Mouse (Mus musculus) MEL (cell line): ENCODE data around the gene Tyrobp. TPM values are rescaled to one million over a fixed set of nuclear protein-coding genes. Genes with fewer than 3 reads are reported as not detected.

ENCODE experiments used
- DNase-seq: peaks from one replicate; pipeline ENCODE4 v3.0.0; 2011; ENCODE audit warnings: low read depth, low spot score
- H3K27ac ChIP-seq: 2 replicates; pipeline ENCODE4 v1.5.1; 2012; ENCODE audit warnings: low read depth, mild to moderate bottlenecking, control low read depth, low read length, moderate library complexity; ENCODE audit not compliant: control insufficient read depth
- H3K27me3 ChIP-seq, 2 experiments: fragments of 150-350 bp in 1 of 2; sonication (generic) in 1 of 2; 2 replicates each; pipeline ENCODE4 v1.6.1; 2012; ENCODE audit warnings: low read length in 2 of 2, mild to moderate bottlenecking in 2 of 2, improper control_type of control experiment in 1 of 2, moderate library complexity in 1 of 2; ENCODE audit not compliant: insufficient read depth in 2 of 2, control insufficient read depth in 1 of 2
- H3K36me3 ChIP-seq, 2 experiments: 2 replicates each; pipeline ENCODE4 v1.6.1; 2012 to 2014; ENCODE audit warnings: low read length in 2 of 2, improper control_type of control experiment in 1 of 2, inconsistent platforms in 1 of 2, mild to moderate bottlenecking in 1 of 2; ENCODE audit not compliant: insufficient read depth in 2 of 2, control insufficient read depth in 1 of 2
- H3K4me1 ChIP-seq, 2 experiments: fragments of 150-350 bp in 1 of 2; sonication (generic) in 1 of 2; 2 replicates each; pipeline ENCODE4 v1.6.1; 2012; ENCODE audit warnings: low read length in 2 of 2, improper control_type of control experiment in 1 of 2, mild to moderate bottlenecking in 1 of 2; ENCODE audit not compliant: insufficient read depth in 2 of 2, control insufficient read depth in 1 of 2
- H3K4me3 ChIP-seq, 2 experiments: fragments of 150-350 bp in 1 of 2; sonication (generic) in 1 of 2; 2 replicates each; pipeline ENCODE4 v1.5.1; 2012; ENCODE audit warnings: low read depth in 2 of 2, low read length in 2 of 2, mild to moderate bottlenecking in 2 of 2, moderate library complexity in 2 of 2, control low read depth in 1 of 2, improper control_type of control experiment in 1 of 2; ENCODE audit not compliant: control insufficient read depth in 1 of 2, insufficient read depth in 1 of 2
- H3K79me2 ChIP-seq: 2 replicates; pipeline ENCODE4 v1.6.1; 2012; ENCODE audit warnings: mild to moderate bottlenecking, low read length, moderate library complexity; ENCODE audit not compliant: control insufficient read depth, poor library complexity, insufficient read depth
- H3K9ac ChIP-seq: 2 replicates; pipeline ENCODE4 v1.6.1; 2012; ENCODE audit warnings: low read depth, mild to moderate bottlenecking, control low read depth, low read length, moderate library complexity; ENCODE audit not compliant: control insufficient read depth, poor library complexity, severe bottlenecking
- H3K9me3 ChIP-seq: fragments of 150-350 bp; sonication (generic); replicated peaks from 2 replicates; pipeline ENCODE4 v1.6.1; 2012; ENCODE audit warnings: mild to moderate bottlenecking, low read length, improper control_type of control experiment, moderate library complexity; ENCODE audit not compliant: insufficient read depth
- BHLHE40 ChIP-seq: IDR thresholded peaks from 2 replicates; pipeline ENCODE4 v1.6.1; 2012; ENCODE audit warnings: low read depth, mild to moderate bottlenecking, inconsistent platforms, low read length, improper control_type of control experiment, borderline replicate concordance
- CHD1 ChIP-seq: IDR thresholded peaks from 2 replicates; pipeline ENCODE4 v1.6.1; 2012; ENCODE audit warnings: low read depth, mild to moderate bottlenecking, inconsistent platforms, low read length, improper control_type of control experiment
- CHD2 ChIP-seq: IDR thresholded peaks from 2 replicates; pipeline ENCODE4 v1.6.1; 2011; ENCODE audit warnings: low read length, improper control_type of control experiment
- E2F4 ChIP-seq: IDR thresholded peaks from 2 replicates; pipeline ENCODE4 v1.6.1; 2011; ENCODE audit warnings: low read depth, low read length, improper control_type of control experiment, borderline replicate concordance
- ELF1 ChIP-seq: IDR thresholded peaks from 2 replicates; pipeline ENCODE4 v1.6.1; 2014; ENCODE audit warnings: low read depth, mild to moderate bottlenecking, inconsistent platforms, low read length, improper control_type of control experiment, moderate library complexity
- ETS1 ChIP-seq: IDR thresholded peaks from 2 replicates; pipeline ENCODE4 v1.6.1; 2012; ENCODE audit warnings: low read depth, mild to moderate bottlenecking, inconsistent platforms, low read length, improper control_type of control experiment, moderate library complexity
- GABPA ChIP-seq: IDR thresholded peaks from 2 replicates; pipeline ENCODE4 v1.6.1; 2012; ENCODE audit warnings: low read depth, mild to moderate bottlenecking, inconsistent platforms, low read length, improper control_type of control experiment, moderate library complexity
- GATA1 ChIP-seq: IDR thresholded peaks from 2 replicates; pipeline ENCODE4 v1.6.1; 2011; ENCODE audit warnings: low read depth, low read length, improper control_type of control experiment
- JUND ChIP-seq: IDR thresholded peaks from 2 replicates; pipeline ENCODE4 v1.6.1; 2011; ENCODE audit warnings: low read depth, mild to moderate bottlenecking, improper control_type of control experiment, low read length
- MAX ChIP-seq: IDR thresholded peaks from 2 replicates; pipeline ENCODE4 v1.6.1; 2011; ENCODE audit warnings: low read length, improper control_type of control experiment
- MYB ChIP-seq: IDR thresholded peaks from 2 replicates; pipeline ENCODE4 v1.6.1; 2011; ENCODE audit warnings: mild to moderate bottlenecking, low read depth, low read length, improper control_type of control experiment
- MYC ChIP-seq: IDR thresholded peaks from 2 replicates; pipeline ENCODE4 v1.6.1; 2011; ENCODE audit warnings: low read depth, mild to moderate bottlenecking, low read length, improper control_type of control experiment, moderate library complexity
- NELFE ChIP-seq: IDR thresholded peaks from 2 replicates; pipeline ENCODE4 v1.6.1; 2011; ENCODE audit warnings: low read depth, low read length, improper control_type of control experiment
- NRF1 ChIP-seq: IDR thresholded peaks from 2 replicates; pipeline ENCODE4 v1.6.1; 2014; ENCODE audit warnings: low read depth, mild to moderate bottlenecking, inconsistent platforms, low read length, improper control_type of control experiment, moderate library complexity; ENCODE audit not compliant: poor library complexity, insufficient read depth, severe bottlenecking
- POLR2A ChIP-seq, 2 experiments: IDR thresholded peaks; 2 replicates each; pipeline ENCODE4 v1.6.1; 2011 to 2012; ENCODE audit warnings: low read length in 2 of 2, mild to moderate bottlenecking in 2 of 2, control low read depth in 1 of 2, improper control_type of control experiment in 1 of 2, low read depth in 1 of 2, moderate library complexity in 1 of 2; ENCODE audit not compliant: control insufficient read depth in 1 of 2, insufficient read depth in 1 of 2, poor library complexity in 1 of 2
- POLR2AphosphoS2 ChIP-seq: IDR thresholded peaks from 2 replicates; pipeline ENCODE4 v1.6.1; 2011; ENCODE audit warnings: low read length, improper control_type of control experiment
- POLR2AphosphoS5 ChIP-seq: IDR thresholded peaks from 2 replicates; pipeline ENCODE4 v1.6.1; 2012; ENCODE audit warnings: low read depth, borderline replicate concordance, mild to moderate bottlenecking, inconsistent platforms, low read length, moderate library complexity, mixed read lengths
- RAD21 ChIP-seq: IDR thresholded peaks from 2 replicates; pipeline ENCODE4 v1.6.1; 2011; ENCODE audit warnings: mild to moderate bottlenecking, low read depth, low read length, improper control_type of control experiment
- SIN3A ChIP-seq: IDR thresholded peaks from 2 replicates; pipeline ENCODE4 v1.6.1; 2012; ENCODE audit warnings: low read length, improper control_type of control experiment, inconsistent platforms
- SMC3 ChIP-seq: IDR thresholded peaks from 2 replicates; pipeline ENCODE4 v1.6.1; 2011; ENCODE audit warnings: low read depth, low read length, improper control_type of control experiment
- TAL1 ChIP-seq: IDR thresholded peaks from 2 replicates; pipeline ENCODE4 v1.6.1; 2012; ENCODE audit warnings: mild to moderate bottlenecking, inconsistent platforms, low read length, moderate library complexity, mixed read lengths
- TBP ChIP-seq: IDR thresholded peaks from 2 replicates; pipeline ENCODE4 v1.8.0; 2011; ENCODE audit warnings: low read depth, low read length, improper control_type of control experiment
- TCF12 ChIP-seq: IDR thresholded peaks from 2 replicates; pipeline ENCODE4 v1.6.1; 2014; ENCODE audit warnings: low read depth, mild to moderate bottlenecking, inconsistent platforms, low read length, improper control_type of control experiment, moderate library complexity
- UBTF ChIP-seq: IDR thresholded peaks from 2 replicates; pipeline ENCODE4 v1.6.1; 2012; ENCODE audit warnings: low read depth, mild to moderate bottlenecking, inconsistent platforms, low read length, improper control_type of control experiment, moderate library complexity, borderline replicate concordance; ENCODE audit not compliant: insufficient read depth
- ZC3H11A ChIP-seq: IDR thresholded peaks from 2 replicates; pipeline ENCODE4 v1.6.1; 2012; ENCODE audit warnings: low read depth, mild to moderate bottlenecking, inconsistent platforms, low read length, improper control_type of control experiment
- ZKSCAN1 ChIP-seq: IDR thresholded peaks from 2 replicates; pipeline ENCODE4 v1.6.1; 2012; ENCODE audit warnings: low read depth, mild to moderate bottlenecking, inconsistent platforms, low read length, improper control_type of control experiment, moderate library complexity
- ZMIZ1 ChIP-seq: IDR thresholded peaks from 2 replicates; pipeline ENCODE4 v1.6.1; 2012; ENCODE audit warnings: low read depth, mild to moderate bottlenecking, inconsistent platforms, low read length, improper control_type of control experiment, moderate library complexity
- ZNF384 ChIP-seq: IDR thresholded peaks from 2 replicates; pipeline ENCODE4 v1.6.1; 2012; ENCODE audit warnings: low read depth, mild to moderate bottlenecking, inconsistent platforms, low read length, improper control_type of control experiment
- polyA plus RNA-seq, 2 experiments: library from polyadenylated mRNA; stranded (reverse) in 1 of 2; unstranded in 1 of 2; fragments of >175 nt in 1 of 2; fragments of >200 nt in 1 of 2; gene quantifications; 2 replicates each; pipeline versions ENCODE4 v1.2.1 to v1.2.4; 2012; ENCODE audit warnings: low replicate concordance in 2 of 2, low read depth in 1 of 2; ENCODE audit not compliant: insufficient read length in 2 of 2, insufficient read depth in 1 of 2, missing spikeins in 1 of 2
- total RNA-seq: library from RNA; depleted of rRNA; stranded (reverse); fragments of 300-350 nt; gene quantifications from 2 replicates; pipeline ENCODE4 v1.2.3, GENCODE M21; 2012

The Tyrobp gene
- total and polyA plus RNA-seq, 3 experiments = 2.8 to 13.6 TPM; not detected in 1

DNA sequence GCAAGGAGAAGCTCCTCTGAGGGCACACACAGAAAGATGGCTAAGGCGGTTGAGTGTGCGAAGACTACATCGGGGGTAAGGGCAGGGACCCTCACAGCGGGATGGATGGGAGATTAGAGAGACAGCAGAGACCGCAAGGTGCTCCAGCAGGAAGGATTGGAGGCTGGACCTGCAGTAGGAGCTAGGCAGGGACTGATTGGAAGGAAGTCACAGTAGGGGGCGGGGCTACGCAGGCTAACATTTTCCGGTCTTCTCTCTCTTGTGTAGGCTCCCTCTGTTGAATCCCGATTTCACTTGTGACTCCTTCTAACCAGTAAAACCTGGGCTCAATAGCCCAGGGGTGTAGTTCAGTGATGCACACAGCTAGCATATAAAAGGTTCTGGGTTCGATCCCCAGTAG is 23.3 kb downstream of the Tyrobp start:
- H3K9ac ChIP-seq = no peak overlapping the region
- TF ChIP-seq NRF1 = no peak
- TF ChIP-seq ELF1 = no peak
- no peak for TF ChIP-seq NELFE
- TF ChIP-seq POLR2AphosphoS5 = no peak
- TF ChIP-seq SMC3 = no peak
- no peak for TF ChIP-seq ZC3H11A
- TF ChIP-seq POLR2A (IDR thresholded peaks at IDR 0.05; ENCODE audit: control insufficient read depth in 1 of 2, insufficient read depth in 1 of 2, low read depth in 1 of 2, low read length in 2 of 2, poor library complexity in 1 of 2) = no peak
- TF ChIP-seq ZMIZ1 = no peak
- TF ChIP-seq RAD21 = no peak
- no peak for TF ChIP-seq TAL1
- TF ChIP-seq MYB = no peak
- no peak for TF ChIP-seq TBP
- no peak for TF ChIP-seq CHD1
- TF ChIP-seq E2F4 = no peak
- no peak for TF ChIP-seq GABPA
- TF ChIP-seq TCF12 = no peak
- TF ChIP-seq GATA1 = no peak
- DNase-seq = no peak
- no peaks in the 10 kb centered on the region for H3K4me1 ChIP-seq
- no peaks in the 10 kb centered on the region for H3K9me3 ChIP-seq
- H3K27me3 ChIP-seq = no peaks in the 10 kb centered on the region
- H3K4me3 ChIP-seq = no peak overlapping the region
- H3K36me3 ChIP-seq = no peaks in the 10 kb centered on the region
- no peak overlapping the region for H3K27ac ChIP-seq
- H3K79me2 ChIP-seq = no peaks in the 10 kb centered on the region

DNA sequence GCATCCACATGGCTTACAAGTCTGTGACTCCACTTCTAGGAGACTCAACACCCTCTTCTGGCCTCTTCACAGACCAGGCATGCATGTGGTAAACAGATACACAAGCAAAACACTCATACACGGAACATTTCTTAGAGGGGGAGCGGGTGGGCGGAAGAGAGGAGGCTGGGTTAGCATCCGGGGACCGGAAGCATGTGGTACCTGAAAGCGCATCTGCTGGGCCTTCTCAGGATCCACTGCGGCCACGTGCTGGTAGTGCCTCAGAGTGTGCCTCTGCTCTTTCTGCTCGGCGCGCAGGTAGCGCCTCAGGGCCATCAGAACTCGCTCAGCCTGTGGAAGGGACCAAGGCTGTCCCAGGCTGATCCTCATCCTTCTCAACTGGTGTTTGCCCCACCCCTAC is 26.2 kb downstream of the Tyrobp start:
- no peak overlapping the region for H3K9ac ChIP-seq
- no peaks in the 10 kb centered on the region for H3K79me2 ChIP-seq
- no peak for DNase-seq
- H3K27me3 ChIP-seq = no peaks in the 10 kb centered on the region
- H3K36me3 ChIP-seq = no peaks in the 10 kb centered on the region
- no peaks in the 10 kb centered on the region for H3K9me3 ChIP-seq
- no peak overlapping the region for H3K4me3 ChIP-seq
- H3K27ac ChIP-seq = no peak overlapping the region
- no peak for TF ChIP-seq CHD2
- TF ChIP-seq NELFE = no peak
- TF ChIP-seq ELF1 = no peak
- no peak for TF ChIP-seq JUND
- no peak for TF ChIP-seq BHLHE40
- no peak for TF ChIP-seq E2F4
- no peak for TF ChIP-seq MAX
- TF ChIP-seq ZNF384 = no peak
- TF ChIP-seq MYC = no peak
- TF ChIP-seq POLR2AphosphoS2 = no peak
- no peak for TF ChIP-seq ZKSCAN1
- TF ChIP-seq GABPA = no peak
- no peak for TF ChIP-seq POLR2A (IDR thresholded peaks at IDR 0.05; ENCODE audit: control insufficient read depth in 1 of 2, insufficient read depth in 1 of 2, low read depth in 1 of 2, low read length in 2 of 2, poor library complexity in 1 of 2)
- no peak for TF ChIP-seq UBTF
- no peak for TF ChIP-seq ETS1
- no peak for TF ChIP-seq SIN3A
- TF ChIP-seq NRF1 = no peak
- TF ChIP-seq, all 39 proteins: peak for 0
- H3K4me1 ChIP-seq = peaks cover 0 to 5% of the 10 kb centered on the region in 2 experiments; a peak in 1 of 4 replicates
